Mouse (Mus musculus): Measurements from ENCODE around the gene Pi4k2a.

DNA sequence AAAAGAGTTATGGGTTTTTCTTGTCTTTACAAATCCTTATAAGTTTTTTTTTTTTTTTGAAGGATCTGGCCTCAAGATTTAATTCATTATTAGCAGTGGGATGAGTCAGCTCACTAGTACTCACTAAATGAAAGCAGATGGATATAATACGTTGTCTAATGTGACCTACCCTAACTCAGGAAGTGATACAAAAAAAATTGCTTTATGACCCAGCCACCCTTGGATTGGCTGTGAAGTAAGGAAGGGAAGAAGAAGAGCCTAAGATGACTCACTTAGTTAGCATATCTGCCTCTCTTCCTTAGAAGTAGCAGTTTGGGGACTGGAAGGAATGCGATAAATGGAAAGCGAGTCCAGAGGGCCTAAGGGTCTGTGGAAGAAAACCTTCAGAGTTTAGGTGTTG lies 9.1 kb downstream of the Pi4k2a start:
- TF ChIP-seq CTCF (IDR thresholded peaks at IDR 0.05; ENCODE audit: extremely low read depth, insufficient read depth, insufficient read length, insufficient replicate concordance) (no peak), POLR2A (IDR thresholded peaks at IDR 0.05; ENCODE audit: low read depth, low read length) (no peak)

Measured in spleen, adult 2 months (tissue).